Mouse (Mus musculus): ENCODE measurements around the gene Cluap1. TPM values are rescaled to one million over a fixed set of nuclear protein-coding genes. Genes with fewer than 3 reads are reported as not detected.

Cluap1 gene
- polyA plus RNA-seq, 1 experiment from 2014 or later: 18.4 TPM

DNA sequence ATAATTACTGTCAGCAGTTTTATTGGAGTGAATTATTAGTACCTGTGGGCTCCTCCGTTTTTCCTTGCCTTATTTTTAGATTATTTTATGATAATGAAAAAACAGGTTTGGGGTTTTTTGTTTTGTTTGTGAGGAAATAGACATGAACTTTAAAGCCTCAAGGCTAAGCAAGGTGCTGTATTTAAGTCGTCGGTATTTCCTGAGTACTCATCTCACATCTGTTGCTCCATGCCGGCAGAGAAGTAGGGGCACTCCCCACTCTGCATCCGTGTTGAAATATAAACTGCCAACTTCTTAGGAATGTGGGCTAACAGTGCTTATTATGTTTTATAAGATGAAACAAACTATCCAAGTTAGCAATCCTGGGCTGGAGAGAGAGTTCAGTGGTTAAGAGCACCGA lies 12.6 kb upstream of the Cluap1 start:
- WGBS: 53% methylated on average over 6 of the region's 6 CpGs
- TF ChIP-seq EP300 (IDR thresholded peaks at IDR 0.05) (no peak), CTCF (IDR thresholded peaks at IDR 0.05) (no peak)
- H3K27ac ChIP-seq (ENCODE audit: low read length): 0 out of 2 replicates have a peak overlapping the region, but pooled peaks have one; percentile 1

DNA sequence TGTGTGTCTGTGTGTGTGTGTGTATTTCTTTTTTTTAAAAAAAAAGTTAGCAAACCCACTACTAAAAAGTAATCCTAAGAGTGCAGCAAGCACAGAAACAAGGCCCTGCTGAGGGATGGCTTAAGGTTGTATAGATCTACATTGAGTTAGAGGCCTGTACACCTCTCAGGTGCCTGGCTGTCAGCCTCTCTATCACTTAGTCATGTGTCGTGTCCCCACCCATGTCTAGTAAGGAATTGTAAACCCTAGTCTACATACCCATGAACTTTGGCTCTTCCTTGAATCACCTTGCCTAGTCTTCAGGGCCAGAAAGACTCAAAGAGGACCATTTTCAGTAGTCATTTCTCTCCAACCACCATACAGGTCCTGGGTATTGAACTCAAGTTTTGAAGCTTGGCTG lies 12.0 kb upstream of the Cluap1 start:
- H3K4me1 ChIP-seq (ENCODE audit: insufficient read depth, low read depth, low read length): no peaks in the 10 kb centered on the region
- no peak overlapping the region for H3K4me3 ChIP-seq (ENCODE audit: low read depth, low read length)
- WGBS: 83% methylated on average over 1 of the region's 1 CpGs
- no peak overlapping the region for H3K4me2 ChIP-seq (replicated peaks; ENCODE audit: low read depth, low read length)
- no peaks in the 10 kb centered on the region for H3K9me3 ChIP-seq (ENCODE audit: low read length)
- H3K9ac ChIP-seq (replicated peaks; ENCODE audit: low read depth): no peak overlapping the region
- no peak for TF ChIP-seq CTCF (IDR thresholded peaks at IDR 0.05)
- no peak for TF ChIP-seq EP300 (IDR thresholded peaks at IDR 0.05)
- no peak overlapping the region for H3K27ac ChIP-seq (ENCODE audit: low read length)
- DNase-seq (ENCODE audit: low spot score) (no peak), ATAC-seq (no peak)
- H3K27me3 ChIP-seq (replicated peaks; ENCODE audit: insufficient read depth, low read length): no peaks in the 10 kb centered on the region
- peaks cover 32% of the 10 kb centered on the region; the same call in 1 of the 2 replicates for H3K36me3 ChIP-seq (ENCODE audit: insufficient read depth, low read length)

More for the DNA sequence above, 12.6 kb upstream of the Cluap1 start:
- no peaks in the 10 kb centered on the region for H3K4me1 ChIP-seq (ENCODE audit: insufficient read depth, low read depth, low read length)
- H3K9ac ChIP-seq (replicated peaks; ENCODE audit: low read depth): no peak overlapping the region
- H3K36me3 ChIP-seq (ENCODE audit: insufficient read depth, low read length): peaks cover 31% of the 10 kb centered on the region; the same call in 1 of the 2 replicates
- H3K4me3 ChIP-seq (ENCODE audit: low read depth, low read length): no peak overlapping the region
- ATAC-seq (peak; percentile 45), DNase-seq (ENCODE audit: low spot score) (peak; percentile 42)
- no peaks in the 10 kb centered on the region for H3K27me3 ChIP-seq (replicated peaks; ENCODE audit: insufficient read depth, low read length)
- no peak overlapping the region for H3K4me2 ChIP-seq (replicated peaks; ENCODE audit: low read depth, low read length)
- H3K9me3 ChIP-seq (ENCODE audit: low read length): no peaks in the 10 kb centered on the region

DNA sequence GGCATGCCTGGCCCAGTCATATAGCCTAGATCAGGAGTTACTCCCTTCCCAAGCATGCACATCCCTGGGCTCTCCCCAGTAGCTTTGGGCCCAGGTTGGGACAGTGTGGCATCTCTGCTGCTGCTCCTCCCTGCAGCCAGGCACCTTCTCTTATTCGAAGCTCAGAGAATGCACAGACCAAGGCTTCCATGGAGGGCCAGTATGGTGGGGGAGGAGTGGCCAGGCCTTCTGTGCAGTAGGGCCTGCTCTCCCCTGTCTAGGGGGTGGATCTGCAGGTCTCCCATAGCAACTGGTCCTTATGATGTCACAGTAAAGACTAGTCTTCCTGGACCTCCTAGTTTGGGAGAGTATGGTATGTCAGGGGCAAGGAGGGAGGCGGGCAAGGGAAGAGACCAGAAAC lies 1.1 kb upstream of the Cluap1 start:
- Histone ChIP-seq H3K4me2 (replicated peaks; ENCODE audit: low read depth, low read length) (no peak overlapping the region), H3K9ac (replicated peaks; ENCODE audit: low read depth) (no peak overlapping the region), H3K27me3 (replicated peaks; ENCODE audit: insufficient read depth, low read length) (no peaks in the 10 kb centered on the region), H3K36me3 (ENCODE audit: insufficient read depth, low read length) (no peaks in the 10 kb centered on the region), H3K9me3 (ENCODE audit: low read length) (no peaks in the 10 kb centered on the region), H3K27ac (ENCODE audit: low read length) (no peak overlapping the region), H3K4me1 (ENCODE audit: insufficient read depth, low read depth, low read length) (peaks cover 5% of the 10 kb centered on the region; the same call in 1 of the 2 replicates), H3K4me3 (ENCODE audit: low read depth, low read length) (no peak overlapping the region)
- DNase-seq (ENCODE audit: low spot score) (no peak), ATAC-seq (no peak)
- TF ChIP-seq CTCF (IDR thresholded peaks at IDR 0.05): no peak
- TF ChIP-seq EP300 (IDR thresholded peaks at IDR 0.05): no peak
- 73% methylated on average over 2 of the region's 2 CpGs for WGBS

DNA sequence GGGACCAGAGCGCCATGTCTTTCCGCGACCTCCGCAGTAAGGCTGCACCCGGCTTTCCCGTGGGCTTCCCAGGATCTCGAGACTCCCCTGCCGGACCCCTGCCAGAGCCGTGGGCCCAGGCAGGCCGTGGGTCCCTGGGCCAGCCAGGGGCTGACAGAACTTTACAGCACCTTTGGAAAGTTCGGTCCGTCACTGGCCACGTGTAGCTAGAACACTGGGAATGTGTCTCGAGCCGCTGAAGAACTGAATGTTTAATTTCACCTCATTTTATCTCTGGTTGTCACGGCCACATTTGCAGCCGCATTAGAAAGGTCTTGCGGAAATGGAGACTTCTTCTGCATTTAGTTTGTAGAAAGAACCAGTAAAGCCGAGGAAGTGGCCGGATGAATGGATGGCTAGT lies 517 bp downstream of the Cluap1 start:
- no peak; the same call in 1 of the 2 replicates for ATAC-seq
- H3K9ac ChIP-seq (replicated peaks; ENCODE audit: low read depth): peak overlapping the region; percentile 52
- H3K27me3 ChIP-seq (replicated peaks; ENCODE audit: insufficient read depth, low read length): no peaks in the 10 kb centered on the region
- H3K36me3 ChIP-seq (ENCODE audit: insufficient read depth, low read length): no peaks in the 10 kb centered on the region
- no peak for TF ChIP-seq EP300 (IDR thresholded peaks at IDR 0.05)
- no peak for TF ChIP-seq CTCF (IDR thresholded peaks at IDR 0.05)
- H3K27ac ChIP-seq (ENCODE audit: low read length): peak overlapping the region; percentile 33; the same call in 1 of the 2 replicates
- DNase-seq (ENCODE audit: low spot score): no peak
- peaks cover 5% of the 10 kb centered on the region; the same call in 1 of the 2 replicates for H3K4me1 ChIP-seq (ENCODE audit: insufficient read depth, low read depth, low read length)
- peak overlapping the region; percentile 74 for H3K4me2 ChIP-seq (replicated peaks; ENCODE audit: low read depth, low read length)
- 4% methylated on average over 20 of the region's 20 CpGs for WGBS
- no peaks in the 10 kb centered on the region for H3K9me3 ChIP-seq (ENCODE audit: low read length)
- peak overlapping the region; percentile 60 for H3K4me3 ChIP-seq (ENCODE audit: low read depth, low read length)

DNA sequence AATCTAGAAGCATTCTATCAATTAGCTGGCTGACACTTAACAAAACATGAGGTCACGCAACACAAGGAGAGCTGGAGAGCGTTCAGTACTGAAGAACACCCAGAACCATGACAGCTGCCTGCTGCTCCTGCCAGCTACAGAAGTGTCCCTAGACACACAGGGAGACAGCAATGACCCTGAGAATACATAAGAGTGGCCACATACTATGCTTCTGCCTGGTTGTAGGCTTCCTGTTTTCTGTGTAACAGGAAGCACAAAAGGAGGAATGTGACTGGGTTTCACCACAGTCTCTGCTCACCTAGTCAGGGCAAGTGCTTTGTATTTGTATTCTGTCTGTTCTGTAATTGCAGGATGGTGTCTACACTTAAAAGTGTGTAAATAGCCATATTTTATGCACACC lies 12.2 kb downstream of the Cluap1 start:
- no peaks in the 10 kb centered on the region for H3K4me1 ChIP-seq (ENCODE audit: insufficient read depth, low read depth, low read length)
- no peak overlapping the region for H3K4me2 ChIP-seq (replicated peaks; ENCODE audit: low read depth, low read length)
- H3K36me3 ChIP-seq (ENCODE audit: insufficient read depth, low read length): peaks cover 2% of the 10 kb centered on the region
- DNase-seq (ENCODE audit: low spot score): no peak
- H3K4me3 ChIP-seq (ENCODE audit: low read depth, low read length): no peak overlapping the region
- TF ChIP-seq CTCF (IDR thresholded peaks at IDR 0.05): no peak
- no peak for TF ChIP-seq EP300 (IDR thresholded peaks at IDR 0.05)
- H3K27me3 ChIP-seq (replicated peaks; ENCODE audit: insufficient read depth, low read length): no peaks in the 10 kb centered on the region
- WGBS: 81% methylated on average over 2 of the region's 2 CpGs
- no peak overlapping the region for H3K27ac ChIP-seq (ENCODE audit: low read length)
- H3K9me3 ChIP-seq (ENCODE audit: low read length): no peaks in the 10 kb centered on the region
- H3K9ac ChIP-seq (replicated peaks; ENCODE audit: low read depth): no peak overlapping the region
- no peak for ATAC-seq

DNA sequence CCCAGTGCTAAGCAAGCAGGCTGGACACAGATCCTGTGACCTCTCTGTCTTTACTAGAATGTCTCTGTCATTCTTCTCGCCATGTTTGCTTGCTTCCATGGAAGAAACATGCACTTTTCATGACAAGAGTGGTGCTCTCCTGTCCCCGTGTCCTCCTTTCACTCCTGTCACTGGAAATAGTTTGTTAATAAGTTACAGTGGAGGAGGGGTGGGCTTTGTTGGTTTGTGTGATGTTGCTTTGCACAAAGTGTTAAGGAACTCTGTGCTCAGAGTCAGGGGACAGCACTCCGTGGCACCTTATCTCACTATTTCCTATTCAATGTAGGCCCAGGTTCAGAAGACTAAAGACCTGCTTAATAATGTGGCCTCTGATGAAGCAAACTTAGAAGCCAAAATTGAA lies 14.9 kb downstream of the Cluap1 start:
- Histone ChIP-seq H3K36me3 (ENCODE audit: insufficient read depth, low read length) (peaks cover 3% of the 10 kb centered on the region; the same call in 1 of the 2 replicates), H3K9ac (replicated peaks; ENCODE audit: low read depth) (no peak overlapping the region), H3K27me3 (replicated peaks; ENCODE audit: insufficient read depth, low read length) (no peaks in the 10 kb centered on the region), H3K27ac (ENCODE audit: low read length) (no peak overlapping the region), H3K4me3 (ENCODE audit: low read depth, low read length) (no peak overlapping the region), H3K4me1 (ENCODE audit: insufficient read depth, low read depth, low read length) (no peaks in the 10 kb centered on the region), H3K4me2 (replicated peaks; ENCODE audit: low read depth, low read length) (no peak overlapping the region), H3K9me3 (ENCODE audit: low read length) (no peaks in the 10 kb centered on the region)
- 59% methylated on average over 3 of the region's 3 CpGs for WGBS
- TF ChIP-seq EP300 (IDR thresholded peaks at IDR 0.05) (no peak), CTCF (IDR thresholded peaks at IDR 0.05) (no peak)
- DNase-seq (ENCODE audit: low spot score): no peak
- no peak for ATAC-seq

DNA sequence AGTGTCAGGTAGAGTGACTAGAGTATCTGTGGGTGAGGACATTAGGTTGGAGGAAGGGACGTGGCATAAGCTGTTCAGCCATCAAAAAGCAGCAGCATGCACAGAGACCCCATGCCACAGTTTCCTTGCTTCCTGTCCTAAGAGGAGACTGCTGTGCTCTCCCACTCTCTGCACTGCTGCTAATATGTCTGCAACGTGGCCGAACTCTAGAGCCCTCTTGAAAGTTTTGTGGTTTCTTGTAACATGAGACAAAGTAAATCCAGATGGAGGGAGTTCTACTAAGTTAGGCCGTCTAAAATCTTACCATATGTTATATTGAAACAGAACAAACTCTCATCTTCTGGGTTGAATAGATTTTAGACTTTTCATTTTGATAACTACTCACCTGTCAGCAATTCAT lies 15.4 kb downstream of the Cluap1 start:
- DNase-seq (ENCODE audit: low spot score): peak; percentile 52
- peak; percentile 57 for ATAC-seq
- Histone ChIP-seq H3K9me3 (ENCODE audit: low read length) (no peaks in the 10 kb centered on the region), H3K4me3 (ENCODE audit: low read depth, low read length) (no peak overlapping the region), H3K36me3 (ENCODE audit: insufficient read depth, low read length) (peaks cover 3% of the 10 kb centered on the region; the same call in 1 of the 2 replicates), H3K4me1 (ENCODE audit: insufficient read depth, low read depth, low read length) (no peaks in the 10 kb centered on the region), H3K4me2 (replicated peaks; ENCODE audit: low read depth, low read length) (no peak overlapping the region), H3K27ac (ENCODE audit: low read length) (no peak overlapping the region), H3K9ac (replicated peaks; ENCODE audit: low read depth) (no peak overlapping the region), H3K27me3 (replicated peaks; ENCODE audit: insufficient read depth, low read length) (no peaks in the 10 kb centered on the region)
- no peak for TF ChIP-seq CTCF (IDR thresholded peaks at IDR 0.05)
- TF ChIP-seq EP300 (IDR thresholded peaks at IDR 0.05): no peak
- 65% methylated on average over 4 of the region's 4 CpGs for WGBS
